Mouse (Mus musculus) ZHBTc4 (cell line): ENCODE results near the gene Rab9.

Experiments used
- DNase-seq: peaks from one replicate; pipeline ENCODE4 v3.0.0-alpha.2; 2011; ENCODE audit warnings: low read depth, low spot score

The Rab9 gene

DNA sequence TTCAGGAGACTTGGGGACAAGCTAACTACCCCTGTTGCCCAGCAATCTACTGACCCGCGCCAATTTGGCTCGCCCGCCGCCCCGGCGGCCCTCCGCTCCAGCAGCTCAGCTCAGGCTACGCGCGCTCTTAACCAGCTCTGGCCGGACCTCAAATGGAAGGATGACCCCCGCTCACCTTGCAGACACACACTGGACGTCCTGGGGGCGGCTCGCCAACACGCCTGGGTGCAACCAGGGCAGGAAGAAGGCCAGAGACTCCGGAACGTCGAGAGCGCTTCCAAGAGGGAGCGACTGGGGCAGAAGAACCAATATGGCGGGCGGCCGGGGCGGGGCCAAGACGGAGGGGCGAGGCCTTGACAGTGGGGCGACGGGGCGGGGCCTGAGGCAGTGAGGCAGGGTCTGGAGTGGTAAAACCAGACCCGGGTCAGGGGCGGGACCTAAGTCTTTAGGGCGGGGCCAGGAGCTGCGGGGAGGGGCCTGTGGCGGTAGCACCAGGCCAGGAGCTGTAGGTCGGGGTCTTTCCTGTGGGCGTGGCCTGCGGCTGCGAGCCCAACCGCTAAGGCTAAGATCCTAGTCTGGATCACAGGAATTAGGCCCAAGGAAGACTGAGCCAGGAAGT, at the start of gene Rab9:
Gene Rab9 (minus strand): TSS at position 503 of the 619 bp plus-strand sequence.
- peak; percentile 97 for DNase-seq

DNA sequence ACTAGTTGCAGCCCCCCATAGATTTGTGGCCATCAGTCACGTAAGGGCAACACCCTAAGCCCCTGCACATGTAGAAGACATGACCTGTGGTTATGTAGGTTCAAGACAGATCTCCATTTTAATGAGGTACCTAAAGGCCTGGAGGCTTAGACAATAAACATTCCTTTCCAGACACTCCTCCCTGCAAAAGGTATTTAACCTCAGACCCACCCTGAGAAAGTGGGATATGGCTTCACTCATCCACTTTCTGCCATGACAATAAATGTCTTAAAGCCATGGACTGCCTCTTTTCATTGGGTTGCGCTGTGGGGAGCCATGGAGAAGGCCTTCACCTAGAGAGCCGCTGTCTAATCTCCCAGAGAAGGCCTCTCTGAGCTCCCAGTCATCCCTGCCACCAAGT, 48.5 kb upstream of the Rab9 start:
- peak; percentile 56 for DNase-seq

- no peak for DNase-seq
Measured at GRCm38 (mm10) chrX:166525637-166526315, 46.1 kb upstream of the Rab9 start.

GRCm38 (mm10) chrX:166520782-166521181, 41.1 kb upstream of the Rab9 start:
- no peak for DNase-seq

- no peak for DNase-seq
Measured at GRCm38 (mm10) chrX:166518345-166518744, 38.7 kb upstream of the Rab9 start, which contains the start of gene Tceanc. Gene Tceanc, minus strand, starts transcription at chrX:166518567.

- no peak for DNase-seq
Measured at GRCm38 (mm10) chrX:166516631-166517030, 37.0 kb upstream of the Rab9 start.

DNA sequence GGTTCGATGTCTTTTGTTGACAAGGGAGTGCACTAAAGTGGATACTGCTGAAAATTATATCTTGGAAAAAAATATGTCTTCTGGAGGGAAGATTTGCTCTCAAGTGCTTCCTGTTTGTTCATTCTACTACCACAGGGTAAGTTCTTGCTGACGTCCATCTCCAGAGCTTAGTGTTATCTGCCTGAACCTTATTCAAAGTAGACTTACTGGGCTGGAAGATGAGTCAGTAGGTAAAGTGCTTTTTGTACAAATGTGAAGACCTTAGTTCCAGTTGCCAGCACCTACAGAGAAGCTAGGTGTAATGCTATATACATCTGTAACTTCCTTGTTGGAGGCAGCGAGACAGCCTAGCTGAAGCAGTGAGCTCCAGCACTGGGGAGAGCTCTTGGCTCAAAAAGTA, 36.3 kb upstream of the Rab9 start:
- no peak for DNase-seq

- DNase-seq: peak; percentile 74
Measured at GRCm38 (mm10) chrX:166514035-166514434, 34.4 kb upstream of the Rab9 start.

- DNase-seq: no peak
Measured at GRCm38 (mm10) chrX:166512071-166512470, 32.4 kb upstream of the Rab9 start.

GRCm38 (mm10) chrX:166511107-166511506, 31.4 kb upstream of the Rab9 start:
- DNase-seq: no peak

GRCm38 (mm10) chrX:166509761-166510738, 30.4 kb upstream of the Rab9 start:
- peak; percentile 97 for DNase-seq

DNA sequence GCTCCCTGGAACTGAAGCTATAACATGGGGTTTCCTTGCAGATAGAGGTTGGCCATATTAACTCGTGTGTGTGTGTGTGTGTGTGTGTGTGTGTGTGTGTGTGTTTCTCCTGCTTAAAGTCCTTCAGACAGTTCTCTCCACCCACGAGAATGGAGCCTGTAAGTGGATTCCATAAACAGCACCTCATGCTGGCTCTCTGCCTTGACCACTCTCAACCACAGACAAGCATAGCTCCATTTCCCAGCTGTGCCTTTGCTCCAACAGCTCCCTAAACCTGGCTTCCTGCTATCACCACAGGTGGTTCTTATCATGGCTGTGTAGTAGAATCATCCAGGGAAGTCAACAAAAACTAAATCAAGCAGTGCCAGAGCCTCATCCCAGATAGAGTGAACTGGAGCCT, 24.8 kb upstream of the Rab9 start:
- DNase-seq: no peak

DNA sequence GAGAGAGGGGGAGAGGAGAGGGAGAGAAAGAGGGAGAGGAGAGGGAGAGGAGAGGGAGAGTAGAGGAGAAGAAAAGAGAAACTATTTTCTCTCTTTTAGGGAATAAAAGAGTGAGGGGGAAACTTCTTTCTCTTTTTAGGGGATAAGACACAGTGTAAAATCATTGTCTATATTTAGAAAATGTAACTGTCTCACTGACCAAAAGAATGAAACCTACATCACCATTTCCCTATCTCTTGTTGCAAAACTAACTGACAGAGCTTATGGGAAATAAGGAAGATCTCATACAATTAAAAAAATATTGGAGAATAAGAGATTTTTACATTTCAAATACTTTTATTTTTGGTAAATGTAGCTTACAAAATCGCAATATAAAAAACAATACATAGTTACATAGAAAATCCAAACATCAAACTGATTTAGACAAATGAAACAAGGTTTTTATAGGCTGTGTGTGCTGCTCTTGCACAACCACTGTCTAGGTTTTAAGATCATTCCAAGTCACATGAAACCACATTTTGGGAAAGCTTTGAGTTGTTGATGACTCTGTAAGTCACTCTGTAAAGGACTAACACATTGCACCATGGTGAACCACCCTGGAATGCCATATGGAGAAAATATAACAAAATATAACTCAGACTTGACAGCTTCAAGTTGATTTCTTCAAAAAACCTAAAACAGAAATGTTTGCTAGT, 20.0 kb upstream of the Rab9 start:
- DNase-seq: no peak

DNA sequence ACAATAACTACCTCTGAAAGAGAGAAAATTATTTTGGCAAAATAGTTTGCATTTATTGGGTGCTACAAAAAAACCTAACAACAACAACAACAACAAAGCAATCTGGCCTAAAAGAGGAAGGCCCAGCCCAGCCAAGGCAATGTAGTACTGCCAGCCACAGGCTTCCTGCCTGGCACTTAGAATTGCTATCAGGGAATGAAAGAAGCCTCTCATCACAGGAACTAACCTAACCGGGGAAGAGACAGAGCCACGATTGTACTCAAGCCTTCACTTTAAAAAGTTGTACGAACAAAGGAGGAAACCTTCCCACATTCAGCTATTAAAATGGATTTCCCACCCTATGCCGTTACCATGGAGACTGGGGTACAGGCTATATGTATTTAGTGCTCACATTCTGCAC, 18.1 kb upstream of the Rab9 start:
- DNase-seq: no peak

GRCm38 (mm10) chrX:166495052-166495451, 15.4 kb upstream of the Rab9 start:
- DNase-seq: no peak

- peak; percentile 19 for DNase-seq
Measured at GRCm38 (mm10) chrX:166478631-166479364, 869 bp downstream of the Rab9 start.

GRCm38 (mm10) chrX:166477393-166477792, 2.3 kb downstream of the Rab9 start:
- DNase-seq: no peak

GRCm38 (mm10) chrX:166472612-166473011, 7.1 kb downstream of the Rab9 start:
- no peak for DNase-seq

DNA sequence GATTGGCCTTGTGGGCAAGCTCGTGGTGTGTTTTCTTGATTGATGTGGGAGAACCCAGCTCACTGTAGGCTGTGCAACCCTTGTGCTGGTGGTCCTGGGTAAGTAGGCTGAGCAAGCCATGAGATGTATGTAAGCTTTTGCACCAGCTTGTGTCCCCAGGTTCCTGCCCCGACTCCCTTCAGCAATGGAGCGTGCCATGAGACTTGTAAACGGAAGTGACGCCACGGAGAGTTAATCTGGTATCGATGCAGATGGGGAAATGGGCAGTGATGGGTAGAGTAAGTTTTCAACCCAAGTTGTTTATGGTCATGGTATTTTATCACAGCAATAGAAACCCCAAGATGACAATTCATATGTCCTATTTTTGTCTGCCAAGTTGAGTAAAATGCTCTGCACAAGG, 11.3 kb downstream of the Rab9 start:
- no peak for DNase-seq

- DNase-seq: no peak
Measured at GRCm38 (mm10) chrX:166455525-166455924, 24.1 kb downstream of the Rab9 start.

- no peak for DNase-seq
Measured at GRCm38 (mm10) chrX:166454331-166454730, 25.3 kb downstream of the Rab9 start.
